Mouse (Mus musculus) liver, adult 2 months (tissue): Measurements from ENCODE around the gene Man2a2. TPM values are rescaled to one million over a fixed set of nuclear protein-coding genes. Genes with fewer than 3 reads are reported as not detected.
A peak's percentile ranks its signal among the peaks of the same experiment; 100 is the strongest.

Experiments
- DNase-seq: peaks from one replicate; pipeline ENCODE4 v3.0.0-alpha.2; 2011; ENCODE audit warnings: low read depth, low spot score; ENCODE audit errors: extremely low read depth
- H3K27ac ChIP-seq: fragments of 200-500 bp; replicated peaks from 2 replicates; pipeline ENCODE4 v1.5.1; 2012; ENCODE audit warnings: low read depth, mild to moderate bottlenecking, control low read depth, inconsistent platforms, low read length; ENCODE audit not compliant: insufficient read depth
- H3K27me3 ChIP-seq: fragments of 200-500 bp; 2 replicates; pipeline ENCODE4 v1.6.1; 2012; ENCODE audit warnings: mild to moderate bottlenecking, moderate library complexity, low read length, inconsistent platforms; ENCODE audit not compliant: control insufficient read depth, insufficient read depth
- H3K36me3 ChIP-seq: fragments of 200-500 bp; 2 replicates; pipeline ENCODE4 v1.6.1; 2012; ENCODE audit warnings: low read length, inconsistent platforms; ENCODE audit not compliant: control insufficient read depth, insufficient read depth
- H3K4me1 ChIP-seq: fragments of 200-500 bp; 2 replicates; pipeline ENCODE4 v1.6.1; 2011; ENCODE audit warnings: low read length; ENCODE audit not compliant: control insufficient read depth, insufficient read depth
- H3K4me3 ChIP-seq: fragments of 200-500 bp; 2 replicates; pipeline ENCODE4 v1.5.1; 2011; ENCODE audit warnings: low read depth, mild to moderate bottlenecking, control low read depth, low read length, moderate library complexity; ENCODE audit not compliant: insufficient read depth
- H3K79me2 ChIP-seq: fragments of 200-500 bp; 2 replicates; pipeline ENCODE4 v1.6.1; 2012; ENCODE audit warnings: inconsistent platforms, mild to moderate bottlenecking, low read length, moderate library complexity; ENCODE audit not compliant: control insufficient read depth, insufficient read depth
- H3K9ac ChIP-seq: fragments of 200-500 bp; 2 replicates; pipeline ENCODE4 v1.6.1; 2012; ENCODE audit warnings: low read depth, mild to moderate bottlenecking, control low read depth, inconsistent platforms, low read length
- CTCF ChIP-seq: fragments of 200-500 bp; IDR thresholded peaks from 2 replicates; pipeline ENCODE4 v1.5.1; 2011; ENCODE audit warnings: low read depth, low read length, control low read depth
- POLR2A ChIP-seq: fragments of 200-500 bp; IDR thresholded peaks from 2 replicates; pipeline ENCODE4 v1.6.1; 2011; ENCODE audit warnings: low read length, control low read depth; ENCODE audit not compliant: insufficient read depth; ENCODE audit errors: extremely low read depth
- WGBS: fragments of 180-500 bp; shearing (Covaris S2); methylation state at CpG from one replicate; pipeline ENCODE4 v1.1.7; 2018; 5-methylcytosine and 5-hydroxymethylcytosine counted together
- polyA plus RNA-seq: library from polyadenylated mRNA; depleted of rRNA; stranded (reverse); fragments of >200 nt; gene quantifications from 2 replicates; pipeline ENCODE4 v1.2.3, GENCODE M21; 2012
- total RNA-seq: library from RNA; depleted of rRNA; stranded (reverse); fragments of >200 nt; gene quantifications from 2 replicates; pipeline ENCODE4 v1.2.3, GENCODE M21; 2014

Man2a2 gene
- total and polyA plus RNA-seq, 2 experiments, result 9.3 to 45.6 TPM

GRCm38 (mm10) chr7:80372166-80372565 lies 991 bp upstream of the Man2a2 start:
- peaks cover 6% of the 10 kb centered on the region for H3K4me1 ChIP-seq
- 91% methylated on average over 3 of the region's 3 CpGs for WGBS
- TF ChIP-seq CTCF (no peak), POLR2A (no peak)
- no peak overlapping the region for H3K27ac ChIP-seq
- no peaks in the 10 kb centered on the region for H3K36me3 ChIP-seq
- H3K79me2 ChIP-seq, result no peaks in the 10 kb centered on the region
- H3K9ac ChIP-seq, result no peak overlapping the region
- no peaks in the 10 kb centered on the region for H3K27me3 ChIP-seq
- H3K4me3 ChIP-seq, result no peak overlapping the region
- DNase-seq, result no peak

GRCm38 (mm10) chr7:80370649-80371040 lies 530 bp downstream of the Man2a2 start:
- Histone ChIP-seq H3K79me2 (no peaks in the 10 kb centered on the region), H3K27me3 (no peaks in the 10 kb centered on the region), H3K36me3 (peaks cover 4% of the 10 kb centered on the region; the same call in 1 of the 2 replicates), H3K27ac (peak overlapping the region; percentile 35), H3K4me3 (peak overlapping the region; percentile 61), H3K4me1 (peaks cover 6% of the 10 kb centered on the region), H3K9ac (peak overlapping the region; percentile 69)
- 1% methylated on average over 31 of the region's 31 CpGs for WGBS
- DNase-seq, result peak; percentile 78
- peak; percentile 23; the same call in 1 of the 2 replicates for TF ChIP-seq POLR2A
- no peak for TF ChIP-seq CTCF

GRCm38 (mm10) chr7:80369967-80370431 lies 1.2 kb downstream of the Man2a2 start:
- TF ChIP-seq POLR2A, result no peak
- TF ChIP-seq CTCF, result no peak
- peak; percentile 59 for DNase-seq
- no peaks in the 10 kb centered on the region for H3K79me2 ChIP-seq
- WGBS, result 25% methylated on average over 4 of the region's 4 CpGs
- peak overlapping the region; percentile 19 for H3K27ac ChIP-seq
- H3K4me1 ChIP-seq, result peaks cover 6% of the 10 kb centered on the region
- no peak overlapping the region; the same call in 1 of the 2 replicates for H3K9ac ChIP-seq
- no peaks in the 10 kb centered on the region for H3K27me3 ChIP-seq
- peaks cover 4% of the 10 kb centered on the region; the same call in 1 of the 2 replicates for H3K36me3 ChIP-seq
- peak overlapping the region; percentile 61 for H3K4me3 ChIP-seq

GRCm38 (mm10) chr7:80369461-80369860 lies 1.7 kb downstream of the Man2a2 start:
- TF ChIP-seq CTCF, result no peak
- no peak for TF ChIP-seq POLR2A
- peaks cover 6% of the 10 kb centered on the region for H3K4me1 ChIP-seq
- no peaks in the 10 kb centered on the region for H3K79me2 ChIP-seq
- no peak for DNase-seq
- 75% methylated on average over 5 of the region's 5 CpGs for WGBS
- H3K36me3 ChIP-seq, result peaks cover 4% of the 10 kb centered on the region; the same call in 1 of the 2 replicates
- H3K27me3 ChIP-seq, result no peaks in the 10 kb centered on the region
- no peak overlapping the region for H3K4me3 ChIP-seq
- H3K27ac ChIP-seq, result no peak overlapping the region
- no peak overlapping the region for H3K9ac ChIP-seq

- DNase-seq, result no peak
- Histone ChIP-seq H3K4me1 (peaks cover 6% of the 10 kb centered on the region), H3K27ac (no peak overlapping the region), H3K36me3 (peaks cover 4% of the 10 kb centered on the region; the same call in 1 of the 2 replicates), H3K9ac (no peak overlapping the region), H3K4me3 (no peak overlapping the region), H3K27me3 (no peaks in the 10 kb centered on the region), H3K79me2 (no peaks in the 10 kb centered on the region)
- TF ChIP-seq POLR2A, result no peak
- TF ChIP-seq CTCF, result no peak
- WGBS, result 78% methylated on average over 20 of the region's 20 CpGs
These were observed 2.3 kb downstream of the Man2a2 start for GRCm38 (mm10) chr7:80368635-80369421.

- no peak for DNase-seq
- Histone ChIP-seq H3K27me3 (no peaks in the 10 kb centered on the region), H3K36me3 (peaks cover 4% of the 10 kb centered on the region; the same call in 1 of the 2 replicates), H3K4me1 (peaks cover 6% of the 10 kb centered on the region), H3K9ac (no peak overlapping the region), H3K27ac (no peak overlapping the region), H3K79me2 (no peaks in the 10 kb centered on the region), H3K4me3 (no peak overlapping the region)
- TF ChIP-seq POLR2A (no peak), CTCF (no peak)
- 80% methylated on average over 9 of the region's 9 CpGs for WGBS
These were observed 3.2 kb downstream of the Man2a2 start for GRCm38 (mm10) chr7:80368009-80368408.
